Mouse (Mus musculus) spleen, adult 2 months (tissue): Measurements from ENCODE around the gene Catspere2. TPM values are rescaled to one million over a fixed set of nuclear protein-coding genes. Genes with fewer than 3 reads are reported as not detected.
"Not testable (repeated sequence)": the region's sequence is repeated elsewhere in the genome, so short reads cannot be mapped to it uniquely, and the experiment has no call there.

Experiments used
- DNase-seq, 2 experiments: peaks; one replicate each; pipeline versions ENCODE4 v3.0.0 to v3.0.0-alpha.2; 2012 to 2021; ENCODE audit warnings: low spot score in 2 of 2, low read depth in 1 of 2
- H3K27ac ChIP-seq: fragments of 200-500 bp; 2 replicates; pipeline ENCODE4 v1.5.1; 2012; ENCODE audit warnings: low read length, inconsistent platforms; ENCODE audit not compliant: insufficient read depth
- H3K27me3 ChIP-seq: fragments of 200-500 bp; 2 replicates; pipeline ENCODE4 v1.6.1; 2012; ENCODE audit warnings: mild to moderate bottlenecking, moderate library complexity, low read length, inconsistent platforms; ENCODE audit not compliant: control insufficient read depth, insufficient read depth
- H3K36me3 ChIP-seq: fragments of 200-500 bp; 2 replicates; pipeline ENCODE4 v1.6.1; 2012; ENCODE audit warnings: mild to moderate bottlenecking, low read length, inconsistent platforms; ENCODE audit not compliant: control insufficient read depth, insufficient read depth
- H3K4me1 ChIP-seq: fragments of 200-500 bp; 2 replicates; pipeline ENCODE4 v1.6.1; 2011; ENCODE audit warnings: inconsistent platforms; ENCODE audit not compliant: control insufficient read depth, insufficient read depth, insufficient read length
- H3K4me3 ChIP-seq: fragments of 200-500 bp; 2 replicates; pipeline ENCODE4 v1.5.1; 2011; ENCODE audit warnings: mild to moderate bottlenecking, inconsistent platforms; ENCODE audit not compliant: insufficient read depth, insufficient read length; ENCODE audit errors: extremely low read depth
- CTCF ChIP-seq: fragments of 200-500 bp; IDR thresholded peaks from 2 replicates; pipeline ENCODE4 v1.5.1; 2011; ENCODE audit warnings: mild to moderate bottlenecking, inconsistent platforms; ENCODE audit not compliant: insufficient read depth, insufficient read length, insufficient replicate concordance; ENCODE audit errors: extremely low read depth
- POLR2A ChIP-seq: fragments of 200-500 bp; IDR thresholded peaks from 2 replicates; pipeline ENCODE4 v1.6.1; 2011; ENCODE audit warnings: low read depth, low read length, inconsistent platforms
- WGBS: fragments of 180-500 bp; shearing (Covaris S2); methylation state at CpG from one replicate; pipeline ENCODE4 v1.1.7; 2018; 5-methylcytosine and 5-hydroxymethylcytosine counted together
- polyA plus RNA-seq: library from polyadenylated mRNA; depleted of rRNA; stranded (reverse); fragments of >200 nt; gene quantifications from 2 replicates; pipeline ENCODE4 v1.2.3, GENCODE M21; 2012; rRNA removed

The Catspere2 gene
- 0.09 and 0.15 TPM in 2 replicates for polyA plus RNA-seq

DNA sequence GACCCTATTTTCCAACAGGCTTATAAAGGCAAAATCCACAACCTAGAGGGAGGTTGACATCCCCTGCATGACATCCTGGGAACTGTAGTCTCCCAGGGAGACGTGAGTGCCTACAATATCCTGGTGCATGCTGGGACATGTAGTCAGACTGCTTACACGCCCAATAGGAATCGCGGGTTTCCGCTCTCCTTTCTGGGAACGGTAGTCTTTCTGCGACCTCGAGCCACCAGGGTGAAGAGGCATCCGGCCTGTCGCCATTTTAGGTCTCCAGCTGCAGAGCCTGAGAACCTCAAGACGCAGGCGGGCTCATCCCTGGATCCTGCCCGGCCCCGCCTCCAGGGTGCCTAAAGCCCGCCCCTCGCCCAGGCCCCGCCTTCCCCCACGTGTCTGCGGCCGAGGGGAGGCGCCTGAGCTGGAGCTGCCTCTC is at the start of gene Catspere2:
Gene Catspere2 (plus strand): TSS at position 400 of the 427 bp plus-strand sequence.
- Histone ChIP-seq H3K27ac (peak within 1 kb of the TSS; percentile 35), H3K4me3 (peak within 1 kb of the TSS; percentile 63)
- DNase-seq = peak; percentile 83 to 98
- not testable (repeated sequence) for H3K4me1 ChIP-seq, H3K27me3 ChIP-seq, H3K36me3 ChIP-seq
- WGBS = under 1% methylated on average over 20 of the region's 21 CpGs

DNA sequence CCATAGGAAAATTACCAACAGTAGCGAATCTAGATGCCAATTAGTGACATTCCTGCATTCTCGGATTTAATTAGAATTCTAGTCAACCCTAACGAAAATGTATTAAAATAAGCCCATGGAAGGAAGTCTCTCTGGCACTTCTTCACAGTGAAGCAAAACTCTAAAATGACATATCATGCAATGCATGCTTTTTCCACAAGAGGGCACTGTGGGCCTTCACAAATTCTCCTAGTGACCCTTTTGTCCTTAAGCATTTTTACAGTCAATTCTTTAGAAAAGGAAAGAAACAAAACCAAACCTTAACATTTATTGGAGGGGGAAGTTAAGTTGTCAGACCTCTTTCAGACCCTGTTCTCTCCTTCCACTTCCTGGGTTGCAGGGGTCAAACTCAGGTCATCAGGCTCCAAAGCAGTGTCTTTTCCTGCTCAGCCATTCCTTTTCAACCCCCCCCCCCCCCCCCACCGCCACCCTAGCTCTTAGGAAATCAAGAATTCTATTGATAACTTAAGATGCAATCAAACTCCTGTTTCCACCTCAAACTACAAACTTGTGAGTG is 42.7 kb upstream of the Catspere2 start:
- not testable (repeated sequence) for H3K4me3 ChIP-seq, H3K27me3 ChIP-seq, DNase-seq, H3K36me3 ChIP-seq, H3K4me1 ChIP-seq, H3K27ac ChIP-seq
- 14% methylated on average over 4 of the region's 4 CpGs for WGBS

DNA sequence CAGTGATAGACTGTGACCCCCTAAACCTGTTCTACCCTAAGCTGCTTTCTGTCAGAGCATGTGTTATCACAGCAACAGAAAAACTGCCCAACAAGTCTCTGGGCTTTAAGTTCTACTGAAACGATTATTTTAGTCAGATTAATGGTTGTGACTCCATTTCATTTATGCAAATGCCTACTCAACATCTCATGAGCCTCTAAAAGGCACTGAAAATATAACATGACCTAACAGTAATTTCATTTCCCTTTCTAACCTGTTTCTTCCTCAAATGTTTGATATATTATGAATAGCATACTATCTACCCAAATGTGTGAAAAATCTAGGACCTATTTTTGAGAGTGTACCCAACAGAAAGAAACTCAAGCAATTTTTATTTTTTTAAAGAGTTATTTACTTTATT is 1.9 kb upstream of the Catspere2 start:
- DNase-seq = no peak
- TF ChIP-seq CTCF = no peak
- no peak for TF ChIP-seq POLR2A
- Histone ChIP-seq H3K27ac (no peak overlapping the region), H3K4me3 (no peak overlapping the region), H3K27me3 (no peaks in the 10 kb centered on the region), H3K4me1 (no peaks in the 10 kb centered on the region), H3K36me3 (no peaks in the 10 kb centered on the region)
- WGBS = 38% methylated on average over 1 of the region's 1 CpGs

DNA sequence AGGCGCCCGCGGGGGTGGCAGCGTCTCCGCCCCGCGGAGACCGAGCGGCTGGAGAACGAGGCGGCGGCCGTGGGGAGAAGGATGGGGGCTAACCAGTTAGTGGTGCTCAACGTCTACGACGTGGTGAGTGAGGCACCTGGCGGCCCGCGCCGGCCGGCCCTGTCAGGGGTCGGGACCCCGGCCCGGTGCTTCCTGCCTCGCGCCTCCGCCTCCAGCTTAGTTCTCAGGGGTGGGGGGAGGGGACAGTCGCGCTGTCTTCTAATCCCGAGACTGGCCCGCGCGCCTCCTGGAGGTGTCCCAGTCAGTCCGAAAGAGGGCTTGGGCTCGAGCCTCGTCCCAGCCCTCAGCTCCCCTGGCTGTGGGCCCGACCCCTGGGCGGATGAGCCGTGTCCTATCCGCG is 359 bp downstream of the Catspere2 start:
- not testable (repeated sequence) for DNase-seq, H3K4me1 ChIP-seq, H3K36me3 ChIP-seq, H3K27me3 ChIP-seq
- H3K4me3 ChIP-seq = peak overlapping the region; percentile 63
- 3% methylated on average over 26 of the region's 41 CpGs for WGBS
- peak overlapping the region; percentile 35 for H3K27ac ChIP-seq

DNA sequence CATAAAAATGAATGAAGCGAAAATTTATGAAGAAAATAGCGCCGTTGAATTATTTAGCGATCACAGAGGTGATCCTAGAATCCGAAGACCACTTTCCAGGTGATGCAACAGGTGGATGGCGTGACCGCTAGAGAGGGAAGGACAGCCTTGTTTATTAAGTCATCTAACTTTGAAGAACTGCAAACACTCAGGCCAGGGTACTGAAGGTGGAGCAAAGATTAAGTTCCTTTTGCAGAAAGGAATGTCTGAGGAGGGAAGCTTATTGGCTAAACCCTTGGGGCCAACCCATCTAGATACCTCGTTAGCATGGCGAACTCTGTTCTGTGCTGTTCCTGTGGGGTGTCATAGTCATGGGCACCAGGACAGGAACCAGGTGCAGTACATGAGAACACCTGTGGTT is 983 bp downstream of the Catspere2 start:
- DNase-seq = no peak
- H3K27ac ChIP-seq = no peak overlapping the region
- no peak overlapping the region for H3K4me3 ChIP-seq
- H3K4me1 ChIP-seq = no peaks in the 10 kb centered on the region
- H3K27me3 ChIP-seq = no peaks in the 10 kb centered on the region
- no peaks in the 10 kb centered on the region for H3K36me3 ChIP-seq
- TF ChIP-seq CTCF (no peak), POLR2A (no peak)
- 68% methylated on average over 9 of the region's 9 CpGs for WGBS

DNA sequence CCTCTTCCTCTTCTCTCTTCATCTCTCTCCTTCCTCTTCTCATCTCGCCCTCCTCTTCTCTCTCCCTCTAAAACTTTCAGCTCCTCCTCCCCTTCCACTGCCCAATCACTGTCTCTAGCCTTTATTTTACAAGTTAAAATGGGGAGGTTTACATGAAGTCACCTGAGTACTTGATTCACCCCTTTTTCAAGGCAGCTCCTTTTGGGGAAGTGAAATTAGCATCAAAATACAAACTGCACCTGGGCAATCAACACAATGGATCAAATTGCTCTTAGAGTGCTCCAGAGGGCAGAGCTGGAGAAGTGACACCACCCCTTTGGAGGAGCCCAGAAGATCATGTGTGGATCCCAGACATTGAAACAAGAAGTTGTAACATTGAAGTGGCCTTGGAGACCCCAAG is 4.3 kb downstream of the Catspere2 start:
- H3K36me3 ChIP-seq, H3K27me3 ChIP-seq, DNase-seq, H3K4me1 ChIP-seq, H3K27ac ChIP-seq, H3K4me3 ChIP-seq: not testable (repeated sequence)
- WGBS = 80% methylated on average over 1 of the region's 1 CpGs

DNA sequence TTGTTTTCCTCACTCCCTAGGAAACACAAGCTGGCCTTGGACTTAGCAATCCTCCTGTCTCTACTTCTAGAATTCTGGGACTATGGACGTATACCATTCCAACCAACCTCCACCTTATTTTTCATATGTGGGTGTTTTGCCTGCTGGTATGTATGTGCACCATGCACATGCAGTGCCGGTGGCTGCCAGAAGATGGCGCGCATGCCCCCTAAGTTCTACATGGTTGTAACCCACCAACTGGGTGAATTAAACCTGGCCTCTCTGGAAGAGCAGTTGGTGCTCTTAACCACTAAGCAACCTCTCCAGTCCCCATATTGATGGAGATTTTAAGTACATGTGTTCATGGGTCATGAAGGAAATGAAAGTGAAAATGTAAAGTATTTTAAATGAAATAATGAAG is 89.6 kb downstream of the Catspere2 start:
- H3K4me1 ChIP-seq, H3K4me3 ChIP-seq, H3K27ac ChIP-seq, H3K36me3 ChIP-seq, H3K27me3 ChIP-seq: not testable (repeated sequence)
- DNase-seq = peak in 1 of 2 experiments; percentile 4
- WGBS = 67% methylated on average over 4 of the region's 4 CpGs

DNA sequence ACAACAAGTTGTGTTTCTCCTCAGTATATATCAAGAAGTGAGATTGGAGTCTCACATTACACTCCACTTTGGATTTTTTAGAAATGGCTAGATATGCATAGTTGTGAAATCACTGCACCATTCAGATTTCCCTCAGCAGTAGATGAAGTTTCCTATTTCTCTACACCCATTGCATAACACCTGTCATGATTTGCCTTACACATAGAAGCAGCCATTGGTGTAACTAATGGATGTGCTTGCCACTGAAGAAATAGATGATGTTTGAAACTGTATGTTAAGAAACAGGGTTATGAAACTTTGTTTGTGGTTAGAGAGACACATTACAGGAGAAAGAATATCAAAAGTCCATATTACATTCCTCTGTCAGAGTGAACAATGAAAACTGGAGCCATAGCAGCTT is 114.6 kb downstream of the Catspere2 start:
- H3K4me3 ChIP-seq, H3K4me1 ChIP-seq, DNase-seq, H3K27me3 ChIP-seq, H3K27ac ChIP-seq, H3K36me3 ChIP-seq: not testable (repeated sequence)

DNA sequence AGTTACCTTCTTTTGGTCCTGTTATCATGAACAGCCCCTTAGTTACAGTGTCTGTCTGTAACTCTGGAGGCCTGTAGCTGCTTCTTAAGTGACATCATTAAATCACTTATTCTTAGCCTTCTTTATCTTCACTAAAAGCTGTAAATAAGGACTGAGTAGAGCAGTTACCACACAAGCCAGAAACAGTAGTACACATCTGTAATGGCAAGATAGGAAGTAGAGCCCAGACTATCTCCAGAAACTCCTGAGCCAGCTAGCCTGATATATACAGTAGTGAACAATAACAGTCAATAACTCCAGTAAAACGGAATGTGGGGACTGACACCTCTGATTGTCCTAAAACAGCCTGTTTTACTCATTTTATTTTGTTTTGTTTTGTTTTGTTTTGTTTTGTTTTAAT is 125.3 kb downstream of the Catspere2 start:
- H3K4me3 ChIP-seq, H3K27me3 ChIP-seq, H3K4me1 ChIP-seq, H3K27ac ChIP-seq, H3K36me3 ChIP-seq, DNase-seq: not testable (repeated sequence)
- 79% methylated on average over 1 of the region's 1 CpGs for WGBS

DNA sequence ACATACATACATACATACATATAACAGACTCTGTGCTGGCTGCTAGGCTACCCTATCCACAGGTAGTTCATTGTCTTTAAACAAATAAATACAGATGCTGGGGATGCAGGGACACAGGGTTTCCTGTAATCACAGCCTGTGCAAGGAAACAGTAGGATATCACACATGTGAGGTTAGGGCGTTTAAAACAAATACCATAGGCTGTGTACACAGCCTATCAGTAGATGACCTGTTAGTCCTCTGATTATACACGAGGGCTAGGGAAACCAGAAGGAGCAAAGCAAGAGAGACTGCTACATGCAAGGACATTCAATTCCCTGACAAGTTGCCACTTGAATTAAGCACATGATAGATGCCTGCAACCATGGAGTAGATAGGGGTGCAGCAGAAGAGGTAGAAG is 139.0 kb downstream of the Catspere2 start:
- WGBS = 78% methylated on average over 2 of the region's 2 CpGs
- not testable (repeated sequence) for H3K4me1 ChIP-seq, H3K36me3 ChIP-seq, H3K4me3 ChIP-seq, H3K27ac ChIP-seq, H3K27me3 ChIP-seq, DNase-seq
